Mouse (Mus musculus): Measurements from ENCODE around the gene Fancg. TPM values are rescaled to one million over a fixed set of nuclear protein-coding genes. Genes with fewer than 3 reads are reported as not detected.

Gene Fancg
- polyA plus RNA-seq, 2 experiments, result 20.4 to 31.3 TPM

GRCm38 (mm10) chr4:43033481-43033880 is 23.2 kb upstream of the Fancg start:
- ATAC-seq (ENCODE audit: low FRiP score, low read depth), result no peak
- no peak for TF ChIP-seq POLR2A (IDR thresholded peaks at IDR 0.05; ENCODE audit: borderline replicate concordance, extremely low read depth, insufficient read depth, insufficient read length)
- Histone ChIP-seq H3K4me3 (replicated peaks; ENCODE audit: low read length) (no peak overlapping the region), H3K36me3 (ENCODE audit: control insufficient read depth, insufficient read depth, low read length) (peaks cover 53% of the 10 kb centered on the region), H3K9me3 (ENCODE audit: control insufficient read depth, low read length) (no peaks in the 10 kb centered on the region), H3K27ac (replicated peaks; ENCODE audit: low read depth, low read length) (no peak overlapping the region), H3K4me1 (ENCODE audit: control insufficient read depth, insufficient read depth, low read length) (peaks cover 10% of the 10 kb centered on the region; the same call in 1 of the 2 replicates), H3K4me2 (replicated peaks; ENCODE audit: low read depth, low read length, severe bottlenecking) (no peak overlapping the region), H3K9ac (ENCODE audit: low read depth, low read length, severe bottlenecking) (no peak overlapping the region), H3K27me3 (ENCODE audit: control insufficient read depth, insufficient read depth, low read length) (no peaks in the 10 kb centered on the region)
- 80% methylated on average over 14 of the region's 14 CpGs for WGBS
- no peak for DNase-seq (ENCODE audit: low spot score)

GRCm38 (mm10) chr4:43032501-43032900 is 22.2 kb upstream of the Fancg start:
- Histone ChIP-seq H3K27ac (replicated peaks; ENCODE audit: low read depth, low read length) (no peak overlapping the region), H3K36me3 (ENCODE audit: control insufficient read depth, insufficient read depth, low read length) (peaks cover 63% of the 10 kb centered on the region), H3K4me2 (replicated peaks; ENCODE audit: low read depth, low read length, severe bottlenecking) (no peak overlapping the region), H3K9me3 (ENCODE audit: control insufficient read depth, low read length) (no peaks in the 10 kb centered on the region), H3K9ac (ENCODE audit: low read depth, low read length, severe bottlenecking) (no peak overlapping the region), H3K27me3 (ENCODE audit: control insufficient read depth, insufficient read depth, low read length) (no peaks in the 10 kb centered on the region), H3K4me1 (ENCODE audit: control insufficient read depth, insufficient read depth, low read length) (peaks cover 10% of the 10 kb centered on the region; the same call in 1 of the 2 replicates), H3K4me3 (replicated peaks; ENCODE audit: low read length) (no peak overlapping the region)
- no peak for TF ChIP-seq POLR2A (IDR thresholded peaks at IDR 0.05; ENCODE audit: borderline replicate concordance, extremely low read depth, insufficient read depth, insufficient read length)
- DNase-seq (ENCODE audit: low spot score) (no peak), ATAC-seq (ENCODE audit: low FRiP score, low read depth) (no peak)
- WGBS, result 100% methylated on average over 1 of the region's 1 CpGs

- Histone ChIP-seq H3K36me3 (ENCODE audit: control insufficient read depth, insufficient read depth, low read length) (peaks cover 68% of the 10 kb centered on the region), H3K9ac (ENCODE audit: low read depth, low read length, severe bottlenecking) (peak within 1 kb of the TSS; percentile 90), H3K4me2 (replicated peaks; ENCODE audit: low read depth, low read length, severe bottlenecking) (peak within 1 kb of the TSS; percentile 78), H3K9me3 (ENCODE audit: control insufficient read depth, low read length) (no peaks in the 10 kb centered on the region), H3K4me3 (replicated peaks; ENCODE audit: low read length) (peak within 1 kb of the TSS; percentile 79), H3K27ac (replicated peaks; ENCODE audit: low read depth, low read length) (peak within 1 kb of the TSS; percentile 85), H3K4me1 (ENCODE audit: control insufficient read depth, insufficient read depth, low read length) (peaks cover 10% of the 10 kb centered on the region; the same call in 1 of the 2 replicates), H3K27me3 (ENCODE audit: control insufficient read depth, insufficient read depth, low read length) (no peaks in the 10 kb centered on the region)
- DNase-seq (ENCODE audit: low spot score) (peak; percentile 96), ATAC-seq (ENCODE audit: low FRiP score, low read depth) (peak; percentile 99)
- whole genome bisulfite sequencing, result under 1% methylated on average over 38 of the region's 38 CpGs
- peak; percentile 91; the same call in 1 of the 2 replicates for TF ChIP-seq POLR2A (IDR thresholded peaks at IDR 0.05; ENCODE audit: borderline replicate concordance, extremely low read depth, insufficient read depth, insufficient read length)
These were observed 21.1 kb upstream of the Fancg start, which contains the start of gene Stoml2 for GRCm38 (mm10) chr4:43031237-43031995. Stoml2 (minus strand) TSS chr4:43031710.

- Histone ChIP-seq H3K9ac (ENCODE audit: low read depth, low read length, severe bottlenecking) (peak overlapping the region; percentile 90), H3K4me3 (replicated peaks; ENCODE audit: low read length) (peak overlapping the region; percentile 79), H3K9me3 (ENCODE audit: control insufficient read depth, low read length) (no peaks in the 10 kb centered on the region), H3K4me1 (ENCODE audit: control insufficient read depth, insufficient read depth, low read length) (peaks cover 10% of the 10 kb centered on the region; the same call in 1 of the 2 replicates), H3K27ac (replicated peaks; ENCODE audit: low read depth, low read length) (peak overlapping the region; percentile 85), H3K4me2 (replicated peaks; ENCODE audit: low read depth, low read length, severe bottlenecking) (peak overlapping the region; percentile 78), H3K27me3 (ENCODE audit: control insufficient read depth, insufficient read depth, low read length) (no peaks in the 10 kb centered on the region), H3K36me3 (ENCODE audit: control insufficient read depth, insufficient read depth, low read length) (peaks cover 62% of the 10 kb centered on the region)
- TF ChIP-seq POLR2A (IDR thresholded peaks at IDR 0.05; ENCODE audit: borderline replicate concordance, extremely low read depth, insufficient read depth, insufficient read length), result no peak
- ATAC-seq (ENCODE audit: low FRiP score, low read depth) (peak; percentile 43), DNase-seq (ENCODE audit: low spot score) (no peak)
- 1% methylated on average over 28 of the region's 28 CpGs for WGBS
These were observed 20.5 kb upstream of the Fancg start for GRCm38 (mm10) chr4:43030780-43031230.

- H3K4me2 ChIP-seq (replicated peaks; ENCODE audit: low read depth, low read length, severe bottlenecking), result peak overlapping the region; percentile 78
- peak overlapping the region; percentile 90 for H3K9ac ChIP-seq (ENCODE audit: low read depth, low read length, severe bottlenecking)
- ATAC-seq (ENCODE audit: low FRiP score, low read depth) (no peak), DNase-seq (ENCODE audit: low spot score) (no peak)
- peaks cover 10% of the 10 kb centered on the region; the same call in 1 of the 2 replicates for H3K4me1 ChIP-seq (ENCODE audit: control insufficient read depth, insufficient read depth, low read length)
- WGBS, result 75% methylated on average over 9 of the region's 9 CpGs
- peak overlapping the region; percentile 85; the same call in 1 of the 2 replicates for H3K27ac ChIP-seq (replicated peaks; ENCODE audit: low read depth, low read length)
- peaks cover 57% of the 10 kb centered on the region for H3K36me3 ChIP-seq (ENCODE audit: control insufficient read depth, insufficient read depth, low read length)
- peak overlapping the region; percentile 79 for H3K4me3 ChIP-seq (replicated peaks; ENCODE audit: low read length)
- H3K27me3 ChIP-seq (ENCODE audit: control insufficient read depth, insufficient read depth, low read length), result no peaks in the 10 kb centered on the region
- TF ChIP-seq POLR2A (IDR thresholded peaks at IDR 0.05; ENCODE audit: borderline replicate concordance, extremely low read depth, insufficient read depth, insufficient read length), result no peak
- no peaks in the 10 kb centered on the region for H3K9me3 ChIP-seq (ENCODE audit: control insufficient read depth, low read length)
These were observed 20.0 kb upstream of the Fancg start for GRCm38 (mm10) chr4:43030352-43030751.
